Mouse (Mus musculus) stomach, postnatal 0 days (tissue): ENCODE results near the gene Gm49336.

ENCODE experiments used
- CTCF ChIP-seq: IDR thresholded peaks from 2 replicates; pipeline ENCODE4 v1.5.1; 2016; ENCODE audit warnings: antibody characterized with exemption, low read depth, mild to moderate bottlenecking, moderate library complexity
- EP300 ChIP-seq: optimal IDR thresholded peaks from 2 replicates; pipeline ENCODE3; 2016; ENCODE audit warnings: antibody characterized with exemption

DNA sequence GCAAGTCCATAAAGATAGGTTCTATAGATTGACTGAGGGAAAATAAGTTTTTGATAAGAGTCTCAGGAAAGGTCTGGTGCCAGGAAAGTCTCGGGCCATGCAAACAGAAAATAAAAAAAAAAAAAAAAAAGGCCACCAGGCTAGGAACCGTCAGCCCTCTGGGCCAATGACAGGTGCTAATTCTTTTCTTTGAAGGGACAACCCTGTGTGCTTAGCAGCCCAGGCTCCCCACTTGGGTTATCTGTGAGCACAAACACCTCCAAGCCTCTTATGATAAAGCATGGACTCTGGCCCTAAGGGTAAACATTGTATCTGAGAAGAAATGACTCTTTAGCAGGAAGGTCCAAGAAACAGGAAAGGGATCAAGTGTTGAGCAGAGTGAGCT lies 72.7 kb downstream of the Gm49336 start:
- no peak for TF ChIP-seq CTCF
- no peak for TF ChIP-seq EP300
